In the genomic region with DNA sequence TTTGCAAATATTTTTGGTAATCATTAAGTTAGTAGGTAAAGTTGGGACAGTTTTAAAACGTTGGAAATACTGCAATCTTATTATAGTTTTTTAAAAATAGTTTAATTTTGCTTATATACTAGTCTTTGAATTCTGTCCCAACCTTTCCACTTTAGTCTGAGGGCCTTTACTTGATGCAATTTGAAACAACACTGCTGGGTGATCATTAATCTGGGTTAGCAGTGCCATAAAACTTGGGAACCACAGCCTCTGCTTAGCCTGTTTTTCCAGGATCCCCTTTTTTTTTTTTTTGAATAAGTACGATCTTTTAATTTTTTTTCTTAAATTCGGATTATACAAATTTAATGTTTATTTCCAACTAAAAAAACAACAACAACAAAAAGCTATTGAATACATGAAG, we compare ENCODE assay signal across 7 mouse cellular contexts. TPM values are rescaled to one million over a fixed set of nuclear protein-coding genes. Genes with fewer than 3 reads are reported as not detected.
DNase-seq lines count a peak whose midpoint lies in the region; ATAC-seq and TF ChIP-seq lines count a peak whose summit lies in the region.

No protein-coding gene starts in this region.

- no peaks in the 10 kb centered on the region for H3K27me3 ChIP-seq in testis, adult 2 months (ENCODE audit: control insufficient read depth, insufficient read depth, low read length)
- peaks cover 4% of the 10 kb centered on the region; the same call in 1 of the 2 replicates for H3K27me3 ChIP-seq in hindbrain, embryonic 10.5 days (ENCODE audit: insufficient read depth, poor library complexity, severe bottlenecking)
- no peaks in the 10 kb centered on the region for H3K27me3 ChIP-seq in limb, embryonic 15.5 days

- no peak for TF ChIP-seq CTCF in testis, adult 2 months (IDR thresholded peaks at IDR 0.05; ENCODE audit: control insufficient read depth, insufficient read depth, insufficient replicate concordance, low read depth, low read length)

- H3K36me3 ChIP-seq in testis, adult 2 months (ENCODE audit: control insufficient read depth, insufficient read depth, low read length): no peaks in the 10 kb centered on the region
- H3K36me3 ChIP-seq in hindbrain, embryonic 10.5 days: peaks cover 12% of the 10 kb centered on the region
- H3K36me3 ChIP-seq in limb, embryonic 15.5 days: no peaks in the 10 kb centered on the region

- H3K4me2 ChIP-seq in limb, embryonic 15.5 days: peak overlapping the region; percentile 70

- no peak for TF ChIP-seq POLR2A in testis, adult 2 months (IDR thresholded peaks at IDR 0.05; ENCODE audit: control insufficient read depth, low read depth, low read length)

- no peak overlapping the region for H3K27ac ChIP-seq in testis, adult 2 months (ENCODE audit: control insufficient read depth, insufficient read depth, low read depth, low read length)
- peak overlapping the region; percentile 99 for H3K27ac ChIP-seq in hindbrain, embryonic 10.5 days
- peak overlapping the region; percentile 98; the same call in 1 of the 2 replicates for H3K27ac ChIP-seq in limb, embryonic 15.5 days

- H3K4me3 ChIP-seq in testis, adult 2 months (ENCODE audit: control insufficient read depth, low read depth, low read length): peak overlapping the region; percentile 94
- H3K4me3 ChIP-seq in hindbrain, embryonic 10.5 days: peak overlapping the region; percentile 91
- H3K4me3 ChIP-seq in limb, embryonic 15.5 days: peak overlapping the region; percentile 94

- H3K9ac ChIP-seq in limb, embryonic 15.5 days: no peak overlapping the region

- H3K4me1 ChIP-seq in testis, adult 2 months (ENCODE audit: control insufficient read depth, insufficient read depth, low read length): peaks cover 7% of the 10 kb centered on the region
- peaks cover 6% of the 10 kb centered on the region for H3K4me1 ChIP-seq in hindbrain, embryonic 10.5 days (replicated peaks)
- no peaks in the 10 kb centered on the region for H3K4me1 ChIP-seq in limb, embryonic 15.5 days

- no peak for DNase-seq in testis, postnatal 10 days (ENCODE audit: low spot score)
- no peak for DNase-seq in hindbrain, embryonic 10.5 days (ENCODE audit: low spot score)
- no peak for DNase-seq in urinary bladder, postnatal 36 days (ENCODE audit: low spot score in 2 of 2)
- DNase-seq in adrenal gland, postnatal 36 days: no peak
- no peak for DNase-seq in natural killer cell, adult 2 months (ENCODE audit: low spot score in 2 of 2)

- WGBS in hindbrain, embryonic 10.5 days: 17% methylated on average over 3 of the region's 3 CpGs
- 12% methylated on average over 3 of the region's 3 CpGs for WGBS in limb, embryonic 15.5 days

- no peak for ATAC-seq in limb, embryonic 15.5 days (ENCODE audit: insufficient number of reproducible peaks, low FRiP score, low TSS enrichment, low read depth)

- no peaks in the 10 kb centered on the region for H3K9me3 ChIP-seq in hindbrain, embryonic 10.5 days
- no peaks in the 10 kb centered on the region for H3K9me3 ChIP-seq in limb, embryonic 15.5 days

RNA-seq across cellular contexts. Expression of gene Tiparp, which starts 1.0 kb away (rescaled TPM):
- 3.1 and 3.7 TPM in 2 replicates for polyA plus RNA-seq in testis, adult 2 months (2012; rRNA removed)
- polyA plus RNA-seq in hindbrain, embryonic 10.5 days (2016; fragmentation: Nextera tagmentation; extraction: Ambion mirVana): 36.2 and 47.8 TPM in 2 replicates
- 36.8 and 39.0 TPM in 2 replicates for polyA plus RNA-seq in limb, embryonic 15.5 days (2015; fragmentation: Nextera tagmentation; extraction: Ambion mirVana)
- 10 to 100 TPM; 13.7 to 23.8 TPM for total RNA-seq in adrenal gland, postnatal 36 days (2021)
